Comparison of ENCODE assay signal across 14 mouse cellular contexts in the genomic region with DNA sequence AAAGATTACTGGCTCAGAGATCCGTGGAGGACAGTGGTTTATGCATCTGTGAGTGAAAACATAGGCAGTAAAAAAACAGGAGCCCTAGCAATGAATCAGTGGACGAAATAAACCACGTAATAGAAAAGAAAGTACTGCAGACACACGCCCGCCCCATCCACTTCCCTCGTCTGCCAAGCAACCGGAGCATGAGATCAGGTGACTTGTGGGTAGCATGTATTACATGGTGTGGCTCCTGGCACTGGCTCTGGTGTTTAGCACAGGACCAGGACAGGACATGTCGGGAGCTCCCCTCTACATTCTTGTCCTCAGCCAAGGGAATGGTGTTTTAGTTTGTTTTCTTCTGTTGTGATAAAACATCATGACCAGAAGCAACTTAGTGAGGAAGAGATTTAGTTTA. TPM values are rescaled to one million over a fixed set of nuclear protein-coding genes. Genes with fewer than 3 reads are reported as not detected.
A peak's percentile ranks its signal among the peaks of the same experiment; 100 is the strongest.
DNase-seq lines count a peak whose midpoint lies in the region; ATAC-seq lines count a peak whose summit lies in the region.
"Had no signal": no experiment of that assay in that cellular context is flagged by ENCODE, and none has a peak within 500 bp of the region (broad histone marks: within the 10 kb centered on the region; RNA-seq: fewer than 3 reads in every experiment).

No protein-coding gene starts in this region.

- no peaks in the 10 kb centered on the region for H3K36me3 ChIP-seq in neural tube, embryonic 13.5 days
- H3K36me3 ChIP-seq: heart, embryonic 10.5 days; limb, embryonic 13.5 days had no signal

- H3K4me3 ChIP-seq in neural tube, embryonic 13.5 days: no peak overlapping the region
- H3K4me3 ChIP-seq: heart, embryonic 10.5 days; limb, embryonic 13.5 days had no signal

- peak; percentile 4 for DNase-seq in CD4-positive, CD25-positive, alpha-beta regulatory T cell, adult 2 months (ENCODE audit: low read depth, low spot score)
- peak; percentile 15 for DNase-seq in kidney, adult 11 months
- DNase-seq in kidney, postnatal 14 days: no peak
- DNase-seq in neural tube, embryonic 10.5 days (ENCODE audit: extremely low spot score, low spot score): no peak
- DNase-seq in embryo, embryonic 10.5 days (ENCODE audit: low spot score): no peak
- no peak for DNase-seq in ovary, postnatal 14 days (ENCODE audit: low spot score)
- DNase-seq: forebrain, postnatal 0 days; thymus, postnatal 25 days had no signal

- H3K27me3 ChIP-seq in neural tube, embryonic 13.5 days: no peaks in the 10 kb centered on the region; the same call in 1 of the 2 replicates
- H3K27me3 ChIP-seq: limb, embryonic 13.5 days had no signal

- peak overlapping the region; percentile 79; the same call in 1 of the 2 replicates for H3K27ac ChIP-seq in neural tube, embryonic 13.5 days (replicated peaks)
- H3K27ac ChIP-seq: heart, embryonic 10.5 days; limb, embryonic 13.5 days had no signal

- peaks cover 26% of the 10 kb centered on the region for H3K4me1 ChIP-seq in neural tube, embryonic 13.5 days (replicated peaks)
- H3K4me1 ChIP-seq: heart, embryonic 10.5 days had no signal

- ATAC-seq in CD4-positive, CD25-positive, alpha-beta regulatory T cell, adult 4 months: no peak
- no peak for ATAC-seq in neural tube, embryonic 13.5 days (ENCODE audit: low read depth)
- ATAC-seq: forebrain, postnatal 0 days; intestine, embryonic 16.5 days had no signal

- 45% methylated on average over 8 of the region's 8 CpGs for WGBS in neural tube, embryonic 13.5 days

- no peak overlapping the region for H3K9ac ChIP-seq in neural tube, embryonic 13.5 days
- H3K9ac ChIP-seq: forebrain, postnatal 0 days; limb, embryonic 13.5 days had no signal

- H3K9me3 ChIP-seq in neural tube, embryonic 13.5 days: no peaks in the 10 kb centered on the region
- H3K9me3 ChIP-seq: heart, embryonic 10.5 days; limb, embryonic 13.5 days had no signal

- no peak overlapping the region for H3K4me2 ChIP-seq in neural tube, embryonic 13.5 days
- H3K4me2 ChIP-seq: limb, embryonic 13.5 days had no signal

RNA-seq across cellular contexts. Expression of a gene that starts 26.4 kb away (rescaled TPM):
- polyA plus RNA-seq in CD4-positive, CD25-positive, alpha-beta regulatory T cell, adult 4 months (2017; shearing (Covaris generic)): not detected
- not detected in 2 replicates for polyA plus RNA-seq in neural tube, embryonic 13.5 days (2015; fragmentation: Nextera tagmentation; extraction: Ambion mirVana)
- polyA plus RNA-seq: forebrain, postnatal 0 days; heart, embryonic 10.5 days; intestine, embryonic 16.5 days; limb, embryonic 13.5 days; liver, embryonic 16.5 days had no signal

Comparison
In these comparisons a context has a peak if more than half of its experiments do, and no peak if none do; other contexts are left out.
1. DNase-seq: peak in CD4-positive, CD25-positive, alpha-beta regulatory T cell, adult 2 months (single experiment) and kidney, adult 11 months (single experiment); none in kidney, postnatal 14 days (single experiment), neural tube, embryonic 10.5 days (single experiment), embryo, embryonic 10.5 days (single experiment) and ovary, postnatal 14 days (single experiment).